Mouse (Mus musculus) CH12.LX (cell line): ENCODE measurements around the gene Psma5. TPM values are rescaled to one million over a fixed set of nuclear protein-coding genes. Genes with fewer than 3 reads are reported as not detected.

Source experiments
- DNase-seq: peaks from one replicate; pipeline ENCODE4 v3.0.0-alpha.2; 2013; ENCODE audit errors: extremely low read depth
- H3K27ac ChIP-seq: 2 replicates; pipeline ENCODE4 v1.5.1; 2012; ENCODE audit warnings: low read depth, mild to moderate bottlenecking, control low read depth, moderate library complexity; ENCODE audit not compliant: insufficient read depth
- H3K27me3 ChIP-seq: replicated peaks from 2 replicates; pipeline ENCODE3; 2012; ENCODE audit warnings: inconsistent platforms
- H3K36me3 ChIP-seq, 2 experiments: replicated peaks in 1 of 2; 2 replicates each; pipeline versions ENCODE3 to v1.6.1; 2012; ENCODE audit warnings: inconsistent platforms in 1 of 2, low read length in 1 of 2, mild to moderate bottlenecking in 1 of 2, mixed read lengths in 1 of 2, moderate library complexity in 1 of 2; ENCODE audit not compliant: control insufficient read depth in 1 of 2, insufficient read depth in 1 of 2
- H3K4me1 ChIP-seq, 2 experiments: 2 replicates each; pipeline ENCODE4 v1.6.1; 2012; ENCODE audit warnings: inconsistent platforms in 1 of 2, moderate library complexity in 1 of 2; ENCODE audit not compliant: insufficient read depth in 2 of 2, control insufficient read depth in 1 of 2
- H3K4me2 ChIP-seq: 2 replicates; pipeline ENCODE4 v1.6.1; 2012; ENCODE audit warnings: low read depth, mild to moderate bottlenecking, control low read depth; ENCODE audit not compliant: poor library complexity, insufficient read depth, severe bottlenecking
- H3K4me3 ChIP-seq, 3 experiments: fragments of 150-350 bp in 1 of 3; sonication (generic) in 1 of 3; replicated peaks in 1 of 3; 2 replicates each; pipeline versions ENCODE3 to v1.5.1; 2011 to 2012; ENCODE audit warnings: low read depth in 2 of 3, low read length in 2 of 3, mild to moderate bottlenecking in 2 of 3, moderate library complexity in 2 of 3, control low read depth in 1 of 3, improper control_type of control experiment in 1 of 3, inconsistent platforms in 1 of 3, mixed read lengths in 1 of 3; ENCODE audit not compliant: poor library complexity in 1 of 3
- H3K79me2 ChIP-seq: replicated peaks from 2 replicates; pipeline ENCODE4 v1.6.1; 2012; ENCODE audit warnings: mild to moderate bottlenecking, moderate library complexity; ENCODE audit not compliant: control insufficient read depth, poor library complexity, insufficient read depth, severe bottlenecking; ENCODE audit errors: extremely low read depth
- H3K9ac ChIP-seq: 2 replicates; pipeline ENCODE4 v1.6.1; 2012; ENCODE audit warnings: low read depth, mild to moderate bottlenecking, control low read depth, moderate library complexity; ENCODE audit not compliant: insufficient read depth
- H3K9me3 ChIP-seq: replicated peaks from 2 replicates; pipeline ENCODE3; 2012; ENCODE audit warnings: low read length, inconsistent platforms, mixed read lengths
- BHLHE40 ChIP-seq: IDR thresholded peaks from 2 replicates; pipeline ENCODE4 v1.6.1; 2011; ENCODE audit warnings: mild to moderate bottlenecking, low read depth, low read length, improper control_type of control experiment
- CHD2 ChIP-seq: IDR thresholded peaks from 2 replicates; pipeline ENCODE4 v1.6.1; 2011; ENCODE audit warnings: low read length, improper control_type of control experiment
- CTCF ChIP-seq, 2 experiments: IDR thresholded peaks in 1 of 2; conservative IDR thresholded peaks in 1 of 2; 2 replicates each; pipeline ENCODE4 v1.5.1; 2011 to 2012; ENCODE audit warnings: low read depth in 2 of 2, low read length in 2 of 2, improper control_type of control experiment in 1 of 2, inconsistent platforms in 1 of 2, mild to moderate bottlenecking in 1 of 2, moderate library complexity in 1 of 2
- E2F4 ChIP-seq: IDR thresholded peaks from 2 replicates; pipeline ENCODE4 v1.6.1; 2011; ENCODE audit warnings: low read depth, low read length, improper control_type of control experiment; ENCODE audit not compliant: insufficient replicate concordance
- ELF1 ChIP-seq: IDR thresholded peaks from 2 replicates; pipeline ENCODE4 v1.6.1; 2014; ENCODE audit warnings: low read depth, mild to moderate bottlenecking, inconsistent platforms, low read length, improper control_type of control experiment
- EP300 ChIP-seq: IDR thresholded peaks from 2 replicates; pipeline ENCODE4 v1.6.1; 2011; ENCODE audit warnings: low read length, improper control_type of control experiment
- ETS1 ChIP-seq: conservative IDR thresholded peaks from 2 replicates; pipeline ENCODE4 v1.6.1; 2012; ENCODE audit warnings: low read depth, mild to moderate bottlenecking, inconsistent platforms, low read length, improper control_type of control experiment, moderate library complexity
- HCFC1 ChIP-seq: IDR thresholded peaks from 2 replicates; pipeline ENCODE4 v1.6.1; 2012; ENCODE audit warnings: low read depth, mild to moderate bottlenecking, inconsistent platforms, low read length, improper control_type of control experiment
- IRF4 ChIP-seq: IDR thresholded peaks from 2 replicates; pipeline ENCODE4 v1.6.1; 2014; ENCODE audit warnings: low read depth, mild to moderate bottlenecking, inconsistent platforms, low read length, improper control_type of control experiment
- JUN ChIP-seq: IDR thresholded peaks from 2 replicates; pipeline ENCODE4 v1.6.1; 2011; ENCODE audit warnings: low read depth, mild to moderate bottlenecking, low read length, improper control_type of control experiment, moderate library complexity; ENCODE audit not compliant: insufficient read depth
- JUND ChIP-seq: conservative IDR thresholded peaks from 2 replicates; pipeline ENCODE4 v1.6.1; 2011; ENCODE audit warnings: low read depth, low read length, improper control_type of control experiment
- KAT2A ChIP-seq: IDR thresholded peaks from 2 replicates; pipeline ENCODE4 v1.6.1; 2012; ENCODE audit warnings: low read length, improper control_type of control experiment, inconsistent platforms; ENCODE audit not compliant: insufficient replicate concordance
- MAFK ChIP-seq: IDR thresholded peaks from 2 replicates; pipeline ENCODE4 v1.6.1; 2011; ENCODE audit warnings: low read length, improper control_type of control experiment; ENCODE audit not compliant: insufficient replicate concordance
- MAZ ChIP-seq: IDR thresholded peaks from 2 replicates; pipeline ENCODE4 v1.6.1; 2012; ENCODE audit warnings: low read depth, mild to moderate bottlenecking, inconsistent platforms, low read length, improper control_type of control experiment, moderate library complexity
- MEF2A ChIP-seq: IDR thresholded peaks from 2 replicates; pipeline ENCODE4 v1.6.1; 2014; ENCODE audit warnings: low read depth, mild to moderate bottlenecking, inconsistent platforms, low read length, improper control_type of control experiment, borderline replicate concordance
- NELFE ChIP-seq: IDR thresholded peaks from 2 replicates; pipeline ENCODE4 v1.6.1; 2011; ENCODE audit warnings: low read depth, low read length, improper control_type of control experiment
- NRF1 ChIP-seq: IDR thresholded peaks from 2 replicates; pipeline ENCODE4 v1.6.1; 2014; ENCODE audit warnings: low read depth, mild to moderate bottlenecking, inconsistent platforms, low read length, improper control_type of control experiment, moderate library complexity
- POLR2AphosphoS2 ChIP-seq: IDR thresholded peaks from 2 replicates; pipeline ENCODE4 v1.6.1; 2011; ENCODE audit warnings: low read depth, low read length, improper control_type of control experiment
- SIN3A ChIP-seq: IDR thresholded peaks from 2 replicates; pipeline ENCODE4 v1.6.1; 2012; ENCODE audit warnings: low read length, improper control_type of control experiment, inconsistent platforms
- SMC3 ChIP-seq: IDR thresholded peaks from 2 replicates; pipeline ENCODE4 v1.6.1; 2011; ENCODE audit warnings: low read depth, low read length, improper control_type of control experiment
- TBP ChIP-seq: conservative IDR thresholded peaks from 2 replicates; pipeline ENCODE4 v1.6.1; 2011; ENCODE audit warnings: low read depth, low read length, improper control_type of control experiment
- USF2 ChIP-seq: conservative IDR thresholded peaks from 2 replicates; pipeline ENCODE4 v1.6.1; 2011; ENCODE audit warnings: low read depth, low read length, improper control_type of control experiment
- ZKSCAN1 ChIP-seq: IDR thresholded peaks from 2 replicates; pipeline ENCODE4 v1.6.1; 2012; ENCODE audit warnings: low read depth, inconsistent platforms, low read length, improper control_type of control experiment, borderline replicate concordance
- ZNF384 ChIP-seq: IDR thresholded peaks from 2 replicates; pipeline ENCODE4 v1.6.1; 2012; ENCODE audit warnings: low read depth, low read length, improper control_type of control experiment, inconsistent platforms
- dilution Hi-C: fragments of 300-500 bp; cut with MboI; formaldehyde crosslinking; loops from 2 replicates; pipeline ENCODE4 v1.14.3; 2020; ENCODE audit warnings: low sequenced_read_pairs; ENCODE audit not compliant: extremely low pct_unique_long_range_greater_than_20kb, extremely low pct_ligation_motif_present
- in situ Hi-C: fragments of 300-500 bp; cut with MboI; formaldehyde crosslinking; loops from 3 replicates; pipeline ENCODE4 v1.14.3; 2019; ENCODE audit warnings: low sequenced_read_pairs, low pct_ligation_motif_present, low pct_unique_long_range_greater_than_20kb, mixed read lengths
- polyA plus RNA-seq: library from polyadenylated mRNA; unstranded; fragments of >175 nt; gene quantifications from 2 replicates; pipeline ENCODE4 v1.2.1, GENCODE M21; 2012; ENCODE audit warnings: low read depth; ENCODE audit not compliant: insufficient read length
- total RNA-seq, 2 experiments: library from RNA; depleted of rRNA; stranded (reverse); fragments of 300-350 nt in 1 of 2; fragments of >200 nt in 1 of 2; gene quantifications; 2 replicates each; pipeline ENCODE4 v1.2.3; 2012 to 2014

Gene Psma5
- total and polyA plus RNA-seq, 3 experiments, result 245 to 341 (median 264) TPM

DNA sequence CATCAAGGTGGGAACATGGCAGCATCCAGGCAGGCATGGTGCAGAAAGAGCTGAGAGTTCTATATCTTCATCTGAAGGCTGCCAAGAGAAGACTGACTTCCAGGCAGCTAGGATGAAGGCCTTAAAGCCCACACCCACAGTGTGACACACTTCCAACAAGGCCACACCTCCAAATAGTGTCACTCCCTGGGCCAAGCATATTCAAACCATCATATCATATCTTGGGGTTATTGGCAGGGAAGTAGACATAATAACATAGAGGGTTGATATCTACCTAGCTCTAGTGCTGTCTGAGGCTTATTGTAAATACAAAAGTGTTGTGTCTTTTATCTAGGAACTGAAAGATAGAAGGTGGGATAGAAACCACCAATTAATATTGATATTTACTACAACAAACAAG is 55.7 kb downstream of the Psma5 start:
- no peaks in the 10 kb centered on the region for H3K79me2 ChIP-seq
- dilution Hi-C loops (no loop called here), in situ Hi-C loops (no loop called here)
- no peak overlapping the region for H3K9ac ChIP-seq
- H3K27me3 ChIP-seq, result no peaks in the 10 kb centered on the region
- no peak overlapping the region for H3K27ac ChIP-seq
- no peak for DNase-seq
- H3K9me3 ChIP-seq, result no peaks in the 10 kb centered on the region
- TF ChIP-seq MEF2A, result no peak
- no peak for TF ChIP-seq JUND
- no peak for TF ChIP-seq MAZ
- no peak for TF ChIP-seq POLR2AphosphoS2
- TF ChIP-seq ZKSCAN1, result no peak
- TF ChIP-seq ZNF384, result no peak
- no peak for TF ChIP-seq ELF1
- no peak for TF ChIP-seq IRF4
- TF ChIP-seq NELFE, result no peak
- TF ChIP-seq TBP, result no peak
- no peak for TF ChIP-seq SIN3A
- H3K4me1 ChIP-seq, result peaks cover 0 to 11% of the 10 kb centered on the region in 2 experiments; a peak in 1 of 4 replicates
- H3K4me2 ChIP-seq, result no peak overlapping the region
- no peak overlapping the region for H3K4me3 ChIP-seq
- no peaks in the 10 kb centered on the region for H3K36me3 ChIP-seq

DNA sequence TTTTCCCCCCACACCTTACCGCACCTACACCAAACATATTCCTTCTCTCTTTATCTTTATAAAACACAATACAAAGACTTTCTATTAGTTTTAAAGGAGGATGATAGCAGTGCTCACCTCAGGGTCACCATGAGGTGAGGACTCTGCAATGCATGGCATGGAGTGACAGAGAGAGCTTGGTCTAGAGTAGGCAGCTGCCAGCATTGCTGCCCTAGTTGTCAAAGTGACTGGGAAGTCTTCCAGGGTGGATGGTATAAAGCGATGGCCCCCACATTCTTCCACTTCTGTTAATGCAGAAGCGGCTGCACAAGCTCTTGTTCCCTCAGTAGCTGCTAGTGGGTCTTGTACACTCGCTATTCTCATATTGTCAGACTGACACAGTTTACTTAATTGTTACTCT is 56.4 kb downstream of the Psma5 start:
- in situ Hi-C loops, result no loop called here
- Histone ChIP-seq H3K9me3 (no peaks in the 10 kb centered on the region), H3K4me2 (no peak overlapping the region), H3K4me3 (no peak overlapping the region), H3K9ac (no peak overlapping the region), H3K36me3 (no peaks in the 10 kb centered on the region), H3K4me1 (peaks cover 0 to 11% of the 10 kb centered on the region in 2 experiments; a peak in 2 of 4 replicates), H3K27me3 (no peaks in the 10 kb centered on the region), H3K27ac (no peak overlapping the region), H3K79me2 (no peaks in the 10 kb centered on the region)
- DNase-seq, result no peak
- no peak for TF ChIP-seq BHLHE40
- TF ChIP-seq USF2, result no peak
- no peak for TF ChIP-seq EP300
- TF ChIP-seq KAT2A, result no peak
- no peak for TF ChIP-seq E2F4
- TF ChIP-seq SMC3, result no peak
- no peak for TF ChIP-seq CHD2
- no peak for TF ChIP-seq JUN
- no peak for TF ChIP-seq ETS1
- TF ChIP-seq JUND, result no peak
- no peak for TF ChIP-seq HCFC1
- TF ChIP-seq MAFK, result no peak
- no peak for TF ChIP-seq MEF2A
- no peak for TF ChIP-seq ELF1
- TF ChIP-seq NRF1, result no peak
- no peak for TF ChIP-seq ZKSCAN1
- TF ChIP-seq IRF4, result no peak
- TF ChIP-seq CTCF (conservative IDR thresholded peaks at IDR 0.05 in 1 of 2, IDR thresholded peaks at IDR 0.05 in 1 of 2; ENCODE audit: low read depth in 2 of 2, low read length in 2 of 2), result no peak
- dilution Hi-C loops, result no loop called here
